Mouse (Mus musculus) megakaryocyte, embryonic 14.5 days (primary cell): ENCODE measurements at regions not wholly inside any gene's neighbourhood (a gene's known extent, or its start where the extent isn't known, plus 50 kb on each side); places are given as distances from the start of the nearest gene placed in this dataset.

ENCODE experiments used
- FLI1 ChIP-seq: IDR thresholded peaks from 2 replicates; pipeline ENCODE4 v1.6.1; 2012; ENCODE audit warnings: low read length, inconsistent platforms, mixed read lengths
- GATA1 ChIP-seq: IDR thresholded peaks from 3 replicates; pipeline ENCODE4 v1.6.1; 2012; ENCODE audit warnings: mixed read lengths, low read length, inconsistent platforms, borderline replicate concordance

- TF ChIP-seq GATA1 (no peak), FLI1 (no peak)
These were observed 220.5 kb upstream of the Ddhd1 start for GRCm38 (mm10) chr14:45878428-45878827.
